Mouse (Mus musculus) CH12.LX (cell line): ENCODE data around the gene 4930404H24Rik.
A peak's percentile ranks its signal among the peaks of the same experiment; 100 is the strongest.

Experiments
- BHLHE40 ChIP-seq: IDR thresholded peaks from 2 replicates; pipeline ENCODE4 v1.6.1; 2011; ENCODE audit warnings: mild to moderate bottlenecking, low read depth, low read length, improper control_type of control experiment
- CHD1 ChIP-seq: IDR thresholded peaks from 2 replicates; pipeline ENCODE4 v1.6.1; 2012; ENCODE audit warnings: low read depth, low read length, improper control_type of control experiment, inconsistent platforms
- CTCF ChIP-seq, 2 experiments: IDR thresholded peaks in 1 of 2; conservative IDR thresholded peaks in 1 of 2; 2 replicates each; pipeline ENCODE4 v1.5.1; 2011 to 2012; ENCODE audit warnings: low read depth in 2 of 2, low read length in 2 of 2, improper control_type of control experiment in 1 of 2, inconsistent platforms in 1 of 2, mild to moderate bottlenecking in 1 of 2, moderate library complexity in 1 of 2
- E2F4 ChIP-seq: IDR thresholded peaks from 2 replicates; pipeline ENCODE4 v1.6.1; 2011; ENCODE audit warnings: low read depth, low read length, improper control_type of control experiment; ENCODE audit not compliant: insufficient replicate concordance
- EP300 ChIP-seq: IDR thresholded peaks from 2 replicates; pipeline ENCODE4 v1.6.1; 2011; ENCODE audit warnings: low read length, improper control_type of control experiment
- HCFC1 ChIP-seq: IDR thresholded peaks from 2 replicates; pipeline ENCODE4 v1.6.1; 2012; ENCODE audit warnings: low read depth, mild to moderate bottlenecking, inconsistent platforms, low read length, improper control_type of control experiment
- MAFK ChIP-seq: IDR thresholded peaks from 2 replicates; pipeline ENCODE4 v1.6.1; 2011; ENCODE audit warnings: low read length, improper control_type of control experiment; ENCODE audit not compliant: insufficient replicate concordance
- MAX ChIP-seq: IDR thresholded peaks from 2 replicates; pipeline ENCODE4 v1.6.1; 2011; ENCODE audit warnings: low read length, improper control_type of control experiment
- RCOR1 ChIP-seq: conservative IDR thresholded peaks from 2 replicates; pipeline ENCODE4 v1.6.1; 2012; ENCODE audit warnings: low read depth, mild to moderate bottlenecking, inconsistent platforms, low read length, improper control_type of control experiment
- SMC3 ChIP-seq: IDR thresholded peaks from 2 replicates; pipeline ENCODE4 v1.6.1; 2011; ENCODE audit warnings: low read depth, low read length, improper control_type of control experiment
- TBP ChIP-seq: conservative IDR thresholded peaks from 2 replicates; pipeline ENCODE4 v1.6.1; 2011; ENCODE audit warnings: low read depth, low read length, improper control_type of control experiment
- USF1 ChIP-seq: IDR thresholded peaks from 2 replicates; pipeline ENCODE4 v1.6.1; 2014; ENCODE audit warnings: low read depth, mild to moderate bottlenecking, inconsistent platforms, low read length, improper control_type of control experiment

- TF ChIP-seq CTCF (conservative IDR thresholded peaks at IDR 0.05 in 1 of 2, IDR thresholded peaks at IDR 0.05 in 1 of 2; ENCODE audit: low read depth in 2 of 2, low read length in 2 of 2): peak in 1 of 2 experiments; percentile 26; a peak in 2 of 4 replicates
- no peak for TF ChIP-seq TBP
- TF ChIP-seq MAFK: no peak
- TF ChIP-seq RCOR1: no peak
- TF ChIP-seq HCFC1: no peak
- TF ChIP-seq EP300: no peak
- TF ChIP-seq MAX: no peak
- TF ChIP-seq BHLHE40: no peak
- TF ChIP-seq SMC3: peak; percentile 33; the same call in 1 of the 2 replicates
- no peak for TF ChIP-seq USF1
- TF ChIP-seq CHD1: no peak
- no peak for TF ChIP-seq E2F4
These were observed 41.4 kb downstream of the 4930404H24Rik start for GRCm38 (mm10) chr2:153533981-153534380.
